Mouse (Mus musculus) CD4-positive, CD25-positive, alpha-beta regulatory T cell, adult 2 months (primary cell): ENCODE data around the gene Depdc5.

Experiments used
- DNase-seq: peaks from one replicate; pipeline ENCODE4 v3.0.0-alpha.2; 2012; ENCODE audit warnings: low read depth, low spot score

Depdc5 gene

DNA sequence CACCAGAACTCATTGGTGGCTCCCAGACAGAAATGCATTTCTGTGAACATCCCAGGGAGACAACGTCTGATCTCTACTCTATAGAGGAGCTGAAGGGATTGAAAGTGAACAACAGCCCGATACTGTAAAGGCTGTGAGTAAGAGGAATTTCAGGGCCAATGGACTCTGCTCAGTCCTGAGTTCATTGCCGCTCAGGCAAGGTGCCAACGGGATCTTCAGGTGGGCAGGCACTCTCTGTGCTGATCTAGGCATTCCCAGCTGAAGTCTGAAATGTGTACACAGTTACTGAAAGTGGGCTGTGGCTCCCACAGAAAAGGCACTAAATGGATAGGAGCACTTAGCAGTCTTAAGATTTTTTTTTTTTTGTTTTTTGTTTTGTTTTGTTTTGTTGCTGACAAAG, 135.3 kb downstream of the Depdc5 start:
- no peak for DNase-seq

DNA sequence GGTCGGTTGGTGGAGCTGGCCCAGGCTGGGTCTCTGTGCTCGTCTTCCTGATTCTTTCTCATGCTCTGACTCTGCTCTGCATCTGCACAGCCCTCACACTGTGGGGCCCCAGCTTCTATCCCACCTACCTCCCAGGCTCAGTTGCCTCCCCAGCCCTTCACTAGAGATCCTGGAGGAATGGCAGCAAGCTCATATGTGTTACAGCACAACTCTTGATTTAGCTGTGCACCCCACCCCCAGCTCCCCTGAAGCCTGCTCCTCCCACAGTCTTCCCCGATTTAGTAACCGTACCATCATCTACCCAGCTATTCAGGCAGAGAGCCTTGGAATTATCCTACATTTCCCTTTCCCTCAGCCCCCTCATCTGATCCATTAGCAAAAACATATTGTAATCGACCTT, 137.6 kb downstream of the Depdc5 start:
- no peak for DNase-seq

DNA sequence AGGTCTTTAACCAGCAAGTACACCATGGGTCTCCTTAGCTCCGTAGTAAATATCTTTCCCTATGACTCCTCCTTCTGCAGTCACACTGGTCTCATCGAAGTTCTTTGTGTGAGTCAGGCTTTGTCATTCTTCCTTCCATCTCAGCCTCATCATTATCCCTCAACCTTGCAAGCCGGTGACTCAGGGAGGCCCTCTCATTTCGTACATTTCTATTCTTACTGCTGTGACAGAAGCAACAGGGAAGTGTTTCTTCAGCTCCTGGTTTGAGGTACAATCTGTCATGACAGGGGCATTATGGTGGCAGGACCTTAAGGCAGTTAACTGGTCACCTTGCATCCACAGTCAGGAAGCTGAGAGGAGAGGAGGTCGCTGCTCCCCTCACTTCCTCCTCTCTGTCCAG, 139.3 kb downstream of the Depdc5 start:
- DNase-seq: no peak

DNA sequence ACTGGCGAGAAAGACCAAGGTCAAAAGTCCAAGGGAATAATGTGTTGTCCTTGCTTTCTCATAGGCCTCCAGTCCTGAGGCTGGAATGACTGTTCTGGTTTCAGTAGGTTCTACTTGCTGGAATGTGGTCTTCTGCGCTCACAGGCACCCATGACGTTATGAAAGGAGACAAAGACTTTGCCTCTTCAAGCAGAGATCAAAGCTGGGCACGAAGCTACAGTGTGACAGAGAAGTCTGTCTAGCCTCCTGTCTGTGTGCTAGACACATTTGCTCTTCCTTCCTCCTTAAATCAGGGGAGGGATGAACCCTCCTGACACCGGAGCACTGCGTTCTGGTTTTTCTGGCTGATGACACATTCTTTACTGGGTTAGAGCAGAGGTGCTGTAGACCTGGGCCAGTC, 140.0 kb downstream of the Depdc5 start:
- no peak for DNase-seq

DNA sequence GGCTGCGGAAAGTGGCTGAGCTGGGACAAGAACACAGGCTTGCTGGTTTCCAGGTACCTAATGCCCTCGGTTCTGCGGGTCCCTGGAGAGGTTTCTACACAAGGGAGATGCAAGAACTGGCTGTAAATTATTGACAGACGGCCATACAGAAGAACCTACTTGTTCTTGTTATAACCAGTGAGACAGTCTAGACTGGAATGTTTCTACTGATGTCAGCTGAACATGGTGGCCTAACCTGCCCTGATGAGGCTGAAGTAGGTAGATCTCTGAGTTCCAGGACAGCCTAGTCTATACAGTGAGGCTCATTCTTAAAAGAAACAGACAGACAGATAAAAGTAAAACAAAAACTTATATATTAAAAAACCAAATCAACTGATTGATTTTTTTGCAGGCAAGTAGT, 140.6 kb downstream of the Depdc5 start:
- no peak for DNase-seq

DNA sequence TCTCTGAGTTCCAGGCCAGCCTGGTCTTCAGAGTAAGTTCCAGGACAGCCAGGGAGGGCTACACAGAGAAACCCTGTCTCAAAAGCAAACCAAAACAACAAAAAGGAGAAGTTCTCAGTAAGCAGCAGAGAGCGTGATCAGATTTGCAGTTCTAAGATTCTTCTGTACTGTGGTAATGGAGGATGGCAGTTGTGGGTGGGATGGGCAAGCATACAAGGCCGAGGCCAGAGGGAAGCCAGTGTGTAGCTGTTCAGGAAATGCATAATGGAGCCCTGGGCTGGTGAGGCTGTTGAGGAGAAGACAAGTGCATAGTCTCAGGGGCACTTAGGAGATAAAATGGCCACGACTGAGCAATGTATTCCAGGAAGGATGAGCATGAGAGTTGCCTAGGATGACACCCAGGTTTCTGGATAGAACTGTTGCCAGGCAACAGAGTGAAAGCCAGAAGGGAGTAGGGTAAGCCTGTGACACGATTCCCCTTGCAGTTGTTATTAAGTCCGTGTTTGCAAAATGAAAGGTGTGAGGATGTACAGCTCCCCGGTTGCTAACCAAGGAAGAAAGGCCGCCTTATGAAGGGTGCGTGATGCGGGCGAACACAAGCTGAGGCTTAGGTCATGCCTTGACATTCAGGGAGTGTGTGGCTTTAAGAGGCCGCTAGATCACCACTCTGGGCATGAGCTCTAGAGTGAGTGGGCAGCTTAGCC, 142.1 kb downstream of the Depdc5 start:
- DNase-seq: no peak

DNA sequence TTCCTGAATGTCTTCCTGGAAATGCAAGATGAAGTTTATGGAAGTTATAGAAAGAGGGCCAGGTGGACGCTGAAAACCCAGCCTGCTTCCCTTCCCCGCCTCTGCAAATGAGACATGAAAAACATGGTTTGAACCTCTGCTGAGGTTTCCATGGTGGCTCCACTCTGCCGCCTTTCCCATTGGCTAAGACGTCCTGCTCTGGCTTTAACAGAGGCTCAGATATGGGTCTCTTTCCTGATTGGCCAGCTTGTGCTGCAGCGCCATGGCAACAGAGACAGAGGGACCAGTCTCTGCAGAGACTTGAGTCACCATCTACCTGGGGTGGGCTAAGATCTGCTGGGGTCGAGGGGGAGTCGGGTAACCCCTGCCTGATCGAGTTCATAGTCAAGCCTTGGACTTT, 143.2 kb downstream of the Depdc5 start:
- no peak for DNase-seq

DNA sequence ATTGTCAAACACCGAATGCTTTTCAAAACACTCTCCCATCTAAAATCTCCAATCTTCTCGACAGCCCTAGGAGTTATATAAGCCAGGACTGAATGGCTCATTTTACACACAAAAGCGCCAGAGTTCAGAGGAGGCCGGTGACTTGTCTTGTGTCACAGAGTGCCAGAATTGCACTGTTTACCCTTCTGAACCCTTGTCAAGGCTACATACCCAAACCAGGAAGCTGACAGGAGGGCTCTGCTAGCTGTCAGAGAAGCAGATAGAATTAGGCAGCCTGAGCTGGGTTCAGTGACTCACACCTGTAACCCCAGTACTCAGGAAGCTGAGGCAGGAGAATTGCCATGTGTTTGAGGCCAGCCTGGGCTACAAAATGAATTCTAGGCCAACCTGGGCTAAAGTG, 143.9 kb downstream of the Depdc5 start:
- no peak for DNase-seq

DNA sequence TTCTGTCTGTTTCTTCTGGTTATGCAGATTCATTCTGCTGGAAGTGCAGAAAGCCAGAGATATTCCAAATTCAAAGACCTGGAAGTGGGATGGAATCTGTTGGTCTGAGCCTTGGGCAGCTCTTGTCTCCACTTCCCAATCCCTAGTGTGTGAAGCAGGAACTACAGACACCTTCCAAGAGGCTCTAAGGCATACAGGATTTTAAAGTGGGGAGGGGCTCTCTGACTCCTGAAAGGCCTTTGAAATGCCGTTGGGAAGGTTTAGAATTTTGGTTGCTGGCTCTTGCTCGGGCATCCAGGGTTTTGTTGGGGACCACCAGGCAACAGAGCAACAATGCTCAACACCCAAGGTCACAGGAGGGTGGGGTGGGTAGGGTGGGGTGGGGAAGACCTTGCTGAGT, 145.8 kb downstream of the Depdc5 start:
- DNase-seq: no peak

DNA sequence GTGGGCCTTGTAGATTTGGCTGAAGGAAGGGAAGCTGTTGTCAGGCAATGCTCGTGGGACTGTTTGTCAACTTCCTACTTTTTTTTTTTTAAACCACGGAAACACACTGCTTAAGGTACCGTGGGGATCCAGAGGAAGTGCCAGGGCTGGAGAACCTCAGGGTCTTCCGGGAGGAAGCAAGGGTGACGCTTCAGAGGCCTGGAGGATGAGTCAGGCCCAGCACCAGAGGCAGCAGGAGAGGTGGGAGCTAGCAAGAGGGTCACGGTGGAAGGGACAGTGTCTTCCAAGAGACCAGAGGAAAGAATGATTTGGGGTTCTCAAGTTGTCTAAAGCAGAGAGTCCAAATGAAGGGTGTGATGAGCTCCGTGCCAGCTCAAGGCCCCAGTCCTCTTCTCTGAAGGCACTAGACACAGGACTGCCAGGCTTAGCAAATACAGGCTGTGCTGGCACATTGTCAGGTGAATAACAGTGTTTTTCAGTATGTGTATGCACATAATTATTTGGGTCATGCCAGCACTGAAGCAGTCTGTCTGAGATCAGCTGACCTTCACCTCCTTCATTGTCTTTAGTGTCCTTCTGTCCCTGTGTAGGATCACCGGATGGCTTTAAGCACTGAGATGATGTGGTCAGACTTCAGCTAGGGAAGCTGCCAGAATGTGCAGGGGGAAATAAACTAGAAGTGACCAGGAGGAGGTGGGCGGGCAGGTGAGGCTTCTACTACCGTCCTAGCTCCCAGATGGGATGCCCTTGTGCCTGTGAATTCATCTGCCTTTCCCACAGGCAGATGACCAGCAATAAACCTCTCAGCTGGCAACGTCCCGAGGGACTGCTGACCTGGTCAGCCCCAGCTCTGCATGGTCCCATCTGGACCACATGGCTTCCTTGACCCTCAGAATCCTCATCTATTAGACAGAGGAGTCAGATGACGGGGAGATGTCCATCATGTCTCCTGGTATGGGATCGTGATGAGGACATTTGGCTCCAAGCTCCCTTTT, 146.6 kb downstream of the Depdc5 start:
- DNase-seq: no peak

DNA sequence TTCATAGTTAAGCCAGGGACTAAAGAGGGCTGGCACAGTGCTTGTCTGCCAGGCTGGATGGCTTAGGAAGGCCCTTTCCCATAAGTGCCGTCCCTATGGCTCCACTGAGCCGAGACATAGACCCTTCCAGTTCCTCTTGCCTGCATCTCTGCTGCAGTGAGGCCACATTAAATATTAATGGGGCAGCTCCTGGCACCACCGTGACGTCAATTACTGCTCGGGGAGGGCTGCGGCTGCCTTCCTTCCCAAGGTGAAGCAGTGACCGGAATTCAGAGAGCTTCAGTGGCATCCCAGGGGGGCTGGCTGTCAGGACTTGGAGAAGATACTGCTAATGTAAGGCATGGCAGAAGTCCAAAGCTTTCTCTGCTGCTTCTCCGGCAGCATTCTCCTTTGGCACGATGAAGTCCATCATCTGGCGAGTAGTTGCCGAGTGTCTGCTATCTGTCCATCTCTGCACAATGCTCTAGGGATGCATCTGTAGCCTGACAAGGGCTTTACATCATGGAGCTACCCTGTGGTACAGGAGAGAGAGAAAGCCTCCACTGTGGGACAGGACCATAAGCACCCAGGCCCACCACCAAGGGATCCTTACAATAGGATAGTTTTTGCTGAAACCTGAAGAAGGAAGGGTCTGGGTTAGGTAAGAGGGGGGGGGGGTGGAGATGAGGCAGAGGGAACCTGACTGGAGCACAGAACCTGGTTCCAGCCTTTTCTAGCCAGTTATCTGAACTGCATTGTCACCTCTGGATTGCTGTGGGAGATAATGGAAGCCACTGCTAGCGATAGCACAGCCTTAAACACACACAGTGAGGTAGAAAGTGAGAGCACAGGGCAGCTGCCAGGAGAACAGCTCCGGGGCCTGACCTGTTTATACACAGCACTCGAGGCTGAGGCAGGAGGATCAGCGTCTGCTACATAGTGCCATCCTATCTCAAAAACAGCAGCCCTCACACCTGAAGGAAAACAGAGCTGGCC, 147.9 kb downstream of the Depdc5 start:
- no peak for DNase-seq

DNA sequence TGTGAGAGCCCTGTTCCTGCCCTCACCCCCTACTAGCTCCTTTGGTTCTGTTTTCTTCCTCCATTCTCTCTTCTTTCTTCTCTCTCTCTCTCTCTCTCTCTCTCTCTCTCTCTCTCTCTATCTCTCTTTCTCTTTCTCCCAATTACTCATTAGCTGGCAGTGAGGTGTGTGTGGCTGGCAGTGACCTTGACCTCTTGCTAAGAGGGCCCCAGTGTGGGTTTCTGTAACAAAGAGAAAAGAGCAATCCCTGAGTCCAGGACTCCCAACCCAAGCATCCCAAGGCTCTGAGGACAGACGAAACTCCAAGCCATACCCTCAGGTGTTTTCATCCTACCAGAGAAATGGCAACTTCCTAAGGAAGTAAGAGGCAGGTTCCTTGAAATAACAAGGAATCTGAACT, 150.6 kb downstream of the Depdc5 start:
- DNase-seq: no peak

DNA sequence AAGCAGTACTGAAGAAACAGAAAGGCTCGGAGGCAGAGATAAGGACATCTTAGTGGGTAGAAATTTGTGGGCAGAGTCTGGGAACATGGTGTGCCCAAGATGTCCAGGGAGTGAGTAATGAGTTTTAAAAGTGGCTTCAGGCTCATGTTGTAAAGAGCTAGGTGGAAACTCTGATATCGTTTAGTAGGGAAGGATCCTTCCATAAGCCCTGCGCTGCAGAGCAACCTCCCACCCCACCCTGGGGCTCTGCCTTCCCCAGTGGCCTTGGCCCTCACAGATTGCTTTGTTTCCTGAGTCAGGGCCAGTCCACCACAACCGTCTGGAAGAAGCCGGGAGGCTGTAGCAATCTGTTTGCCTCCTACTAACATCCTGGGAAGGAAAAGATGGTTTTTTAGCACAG, 152.1 kb downstream of the Depdc5 start:
- no peak for DNase-seq

DNA sequence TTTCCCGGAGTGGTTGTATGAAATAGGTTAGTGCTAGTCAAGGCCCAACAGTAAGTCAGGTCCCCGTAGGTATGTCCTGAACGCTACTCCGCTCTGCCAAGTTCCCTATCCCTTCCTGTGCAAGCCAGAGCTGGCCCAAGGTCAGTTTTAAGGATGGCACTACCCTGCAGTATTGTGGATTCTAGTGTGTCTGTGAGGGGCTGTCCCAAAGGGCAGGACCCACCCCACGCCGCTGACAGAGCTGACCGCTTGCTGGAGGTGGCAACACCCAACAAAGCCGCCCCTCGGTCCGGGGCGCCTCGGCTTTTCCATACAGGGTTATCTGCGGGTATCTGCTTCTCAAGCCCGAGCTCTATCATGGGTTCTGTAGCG, 154.7 kb downstream of the Depdc5 start:
- no peak for DNase-seq

DNA sequence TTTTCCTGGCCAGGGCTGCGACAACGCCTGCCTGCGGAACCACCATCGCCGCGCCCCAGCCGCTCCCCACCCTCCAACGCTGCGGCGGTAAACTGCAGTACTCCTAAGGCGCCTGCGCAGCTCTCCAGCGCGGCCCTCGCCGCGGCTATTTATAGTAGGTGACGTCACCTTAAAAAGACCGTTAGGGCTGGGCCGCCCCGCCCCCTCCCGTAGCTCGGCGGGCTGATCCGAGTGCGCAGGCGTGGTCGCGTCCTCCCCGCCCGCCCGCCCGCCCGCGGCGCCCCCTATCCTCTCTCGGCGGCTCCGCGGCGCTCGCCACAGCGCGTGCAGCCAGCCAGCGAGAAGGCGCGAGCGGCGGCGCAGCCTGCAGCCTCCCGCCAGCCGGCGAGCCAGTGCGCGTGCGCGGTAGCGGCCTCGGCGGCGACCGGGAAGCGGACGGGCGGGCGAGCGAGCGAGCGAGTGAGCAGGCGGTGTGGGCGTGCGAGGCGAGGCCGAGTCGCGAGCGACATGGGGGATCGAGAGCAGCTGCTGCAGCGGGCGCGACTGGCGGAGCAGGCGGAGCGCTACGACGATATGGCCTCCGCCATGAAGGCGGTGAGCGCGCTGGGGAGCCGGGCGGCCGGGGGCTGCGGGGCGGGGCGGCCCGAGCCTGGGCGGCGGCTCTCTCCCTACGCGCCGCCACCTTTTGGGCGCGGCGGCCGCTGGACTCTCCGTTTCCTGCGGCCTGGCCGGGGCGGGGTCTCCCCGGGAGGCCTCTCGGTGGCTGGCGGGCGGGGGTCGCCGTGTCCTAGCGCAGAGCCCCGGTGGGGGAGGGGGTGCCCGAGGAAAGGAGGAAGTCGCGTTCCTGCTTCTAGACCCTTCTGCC, 155.3 kb downstream of the Depdc5 start, which contains the start of gene Ywhah:
Ywhah (plus strand) TSS at position 256 of the 865 bp plus-strand sequence.
- DNase-seq: peak; percentile 98

DNA sequence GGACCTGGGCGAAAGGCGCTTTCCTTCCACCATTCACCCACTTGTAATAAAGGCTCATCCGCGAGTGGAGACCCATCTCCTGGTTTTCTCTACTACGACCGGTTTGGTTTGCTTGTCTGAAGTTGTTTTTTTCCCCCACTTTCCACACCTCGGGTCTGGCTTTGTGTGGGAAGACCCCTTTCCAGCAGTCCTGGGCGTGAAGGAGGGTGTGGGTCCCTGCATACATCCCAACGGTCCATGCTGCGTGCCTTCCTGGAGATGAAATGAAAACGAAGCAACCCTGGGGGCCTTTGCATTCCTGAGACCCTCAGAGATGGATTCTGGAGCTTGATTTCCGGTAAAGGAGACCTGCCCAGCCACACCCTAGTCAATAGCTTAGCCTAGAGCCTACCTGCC, 155.9 kb downstream of the Depdc5 start:
- no peak for DNase-seq

DNA sequence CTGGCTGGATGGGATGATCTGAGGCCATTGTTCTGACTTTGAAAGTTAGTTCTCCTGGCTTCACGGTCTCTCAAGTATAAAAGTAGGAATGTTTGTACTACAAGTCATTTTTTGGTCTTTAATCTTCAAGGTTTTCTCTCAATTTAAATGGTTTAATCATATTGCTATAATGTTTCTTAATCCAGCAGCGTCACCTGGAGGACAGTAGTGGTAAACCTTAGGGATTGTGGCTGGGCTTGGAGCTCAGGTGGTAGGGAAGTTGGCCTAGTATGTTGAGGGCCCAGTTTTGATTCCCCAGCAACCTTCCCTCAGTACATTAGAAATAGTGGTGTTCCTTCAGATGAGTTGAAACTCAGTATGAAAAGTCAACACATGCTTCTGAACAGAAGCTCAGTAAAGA, 158.1 kb downstream of the Depdc5 start:
- DNase-seq: peak; percentile 73

DNA sequence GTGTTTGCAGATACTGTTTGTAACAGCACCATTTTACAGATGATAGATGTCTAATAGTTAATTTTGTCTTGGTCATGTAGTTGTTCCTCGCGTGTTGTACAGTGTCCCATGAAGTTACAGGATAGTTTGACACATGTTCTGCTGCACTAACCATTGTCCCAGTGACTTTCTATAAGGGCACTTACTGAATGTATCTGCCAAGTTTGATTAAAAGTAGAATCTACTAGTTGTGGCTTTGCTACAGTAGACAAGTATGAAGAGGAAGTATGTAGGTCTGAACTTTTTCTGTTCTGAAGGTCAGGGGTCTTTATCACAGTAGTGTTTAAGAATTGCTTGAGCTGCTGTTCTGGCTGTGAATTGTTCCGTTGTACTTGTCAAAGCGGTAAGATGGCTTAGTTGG, 159.8 kb downstream of the Depdc5 start:
- no peak for DNase-seq

DNA sequence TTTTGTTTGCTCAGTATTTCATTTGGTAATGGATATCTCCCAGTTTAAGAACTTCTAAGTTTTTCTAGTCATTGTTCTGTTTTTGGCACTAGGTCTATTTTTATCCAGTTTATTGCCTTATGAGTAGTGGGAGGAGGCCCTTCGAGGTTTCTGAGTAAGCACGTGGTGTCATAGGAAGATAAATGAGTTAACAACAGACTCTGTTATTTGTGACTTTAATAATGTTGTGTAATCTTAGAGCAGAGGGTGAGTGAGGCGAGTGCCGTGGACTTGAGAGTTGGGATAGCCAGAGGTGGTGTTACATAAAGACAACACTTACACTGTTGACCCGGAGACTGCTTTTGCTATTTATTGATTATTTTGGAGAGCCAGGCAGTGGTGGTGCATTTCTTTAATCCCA, 161.0 kb downstream of the Depdc5 start:
- no peak for DNase-seq

DNA sequence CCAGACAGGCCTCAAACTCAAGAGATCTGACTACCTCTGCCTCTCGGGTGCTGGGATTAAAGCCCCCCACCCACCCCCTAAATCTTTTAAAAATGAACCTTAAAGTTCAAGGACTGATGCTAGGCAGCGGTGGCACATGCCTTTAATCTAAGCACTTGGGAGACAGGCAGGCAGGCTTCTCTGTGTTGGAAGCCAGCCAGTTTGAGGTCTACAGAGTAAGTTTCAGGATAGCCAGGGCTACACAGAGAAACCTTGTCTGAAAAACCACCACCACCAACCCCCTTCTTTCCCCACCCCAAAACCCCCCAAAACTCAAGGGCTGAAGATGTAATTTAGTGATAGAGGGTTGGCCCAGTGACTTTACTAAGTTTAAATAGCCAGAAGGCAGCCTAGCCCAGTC, 165.2 kb downstream of the Depdc5 start:
- no peak for DNase-seq
